Comparison of ENCODE assay signal across 23 mouse cellular contexts in the genomic region with DNA sequence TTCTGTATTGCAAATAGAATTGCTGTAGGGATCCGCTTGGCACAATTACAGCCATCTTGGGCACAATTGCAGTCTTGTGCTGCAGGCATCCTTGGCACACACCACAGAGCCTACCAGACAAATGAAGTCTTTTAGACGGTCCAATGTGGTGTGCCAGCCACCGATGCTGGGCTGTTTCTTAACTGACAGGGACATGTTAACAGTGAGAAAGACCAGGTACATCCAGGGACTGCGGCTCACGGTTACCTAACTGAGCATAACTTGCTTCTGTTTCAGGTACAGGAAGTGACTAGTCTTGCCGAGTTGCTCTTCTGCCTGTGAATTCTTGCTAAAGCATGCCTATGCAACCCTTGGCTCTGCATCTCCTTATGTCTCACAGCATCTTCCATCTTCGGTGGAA. TPM values are rescaled to one million over a fixed set of nuclear protein-coding genes. Genes with fewer than 3 reads are reported as not detected.
DNase-seq lines count a peak whose midpoint lies in the region; ATAC-seq and TF ChIP-seq lines count a peak whose summit lies in the region.
"Had no signal": no experiment of that assay in that cellular context is flagged by ENCODE, and none has a peak within 500 bp of the region (broad histone marks: within the 10 kb centered on the region; RNA-seq: fewer than 3 reads in every experiment).

No protein-coding gene starts in this region.

- H3K4me2 ChIP-seq in heart, embryonic 12.5 days: no peak overlapping the region
- H3K4me2 ChIP-seq: hindbrain, embryonic 13.5 days; intestine, embryonic 15.5 days had no signal

- no peak overlapping the region for H3K4me3 ChIP-seq in layer of hippocampus, adult 2 months
- H3K4me3 ChIP-seq in heart, embryonic 12.5 days: no peak overlapping the region
- H3K4me3 ChIP-seq: embryonic facial prominence, embryonic 10.5 days; forebrain, embryonic 10.5 days; gastrocnemius, adult 2 months; hindbrain, embryonic 13.5 days; intestine, embryonic 15.5 days had no signal

- H3K36me3 ChIP-seq in heart, embryonic 12.5 days: no peaks in the 10 kb centered on the region
- H3K36me3 ChIP-seq: embryonic facial prominence, embryonic 10.5 days; forebrain, embryonic 10.5 days; G1E; hindbrain, embryonic 13.5 days; intestine, embryonic 15.5 days had no signal

- H3K9me3 ChIP-seq in heart, embryonic 12.5 days (replicated peaks): no peaks in the 10 kb centered on the region
- H3K9me3 ChIP-seq: embryonic facial prominence, embryonic 10.5 days; forebrain, embryonic 10.5 days; G1E; hindbrain, embryonic 13.5 days; intestine, embryonic 15.5 days had no signal

- H3K9ac ChIP-seq in heart, embryonic 12.5 days: no peak overlapping the region
- H3K9ac ChIP-seq: hindbrain, embryonic 13.5 days; intestine, embryonic 15.5 days had no signal

- peaks cover 10% of the 10 kb centered on the region; the same call in 1 of the 2 replicates for H3K27me3 ChIP-seq in heart, embryonic 12.5 days (replicated peaks)
- H3K27me3 ChIP-seq: hindbrain, embryonic 13.5 days; intestine, embryonic 15.5 days had no signal

- peaks cover 14% of the 10 kb centered on the region; the same call in 1 of the 2 replicates for H3K4me1 ChIP-seq in heart, embryonic 12.5 days (replicated peaks)
- H3K4me1 ChIP-seq: forebrain, embryonic 10.5 days; hindbrain, embryonic 13.5 days had no signal

- ATAC-seq in heart, embryonic 12.5 days (ENCODE audit: insufficient number of reproducible peaks, low FRiP score): no peak
- ATAC-seq: CD4-positive, CD25-positive, alpha-beta regulatory T cell, adult 4 months; forebrain, embryonic 14.5 days; intestine, embryonic 15.5 days had no signal

- WGBS in heart, embryonic 12.5 days: 77% methylated on average over 7 of the region's 7 CpGs

- H3K27ac ChIP-seq in layer of hippocampus, adult 2 months: peak overlapping the region; percentile 11; the same call in 1 of the 2 replicates
- no peak overlapping the region for H3K27ac ChIP-seq in heart, embryonic 12.5 days (ENCODE audit: poor library complexity, severe bottlenecking)
- H3K27ac ChIP-seq: embryonic facial prominence, embryonic 10.5 days; forebrain, embryonic 10.5 days; gastrocnemius, adult 2 months; hindbrain, embryonic 13.5 days; intestine, embryonic 15.5 days had no signal

- peak; percentile 25 to 41 for DNase-seq in cerebellum, postnatal 10 days
- no peak for DNase-seq in cerebellum, adult 11 months
- no peak for DNase-seq in layer of hippocampus, adult 2 months (ENCODE audit: low spot score in 2 of 2)
- no peak for DNase-seq in layer of hippocampus, adult 9-10 months (ENCODE audit: low spot score)
- DNase-seq in brain, adult 2 months (ENCODE audit: low read depth, low spot score): peak; percentile 71
- DNase-seq in gonadal fat pad, adult 2 months (ENCODE audit: low read depth): peak; percentile 73
- DNase-seq: adrenal gland, adult 8-10 months; B cell, adult 2 months; cerebellum, postnatal 36 days; gastrocnemius, adult 2 months; gastrocnemius, postnatal 25 days; heart, adult 11 months; heart, postnatal 10 days; heart, postnatal 4 days had no signal

- TF ChIP-seq CTCF in layer of hippocampus, adult 2 months (conservative IDR thresholded peaks at IDR 0.05): no peak

RNA-seq across cellular contexts. Expression of a gene that starts 22.5 kb away (rescaled TPM):
- total RNA-seq in layer of hippocampus, adult 2 months (2021): 100 to 1,000 TPM; 133 to 136 TPM
- 85.3 and 94.0 TPM in 2 replicates for polyA plus RNA-seq in gonadal fat pad, adult 2 months (2012; rRNA removed)
- 94.7 and 95.4 TPM in 2 replicates for polyA plus RNA-seq in heart, embryonic 12.5 days (2016; fragmentation: Nextera tagmentation; extraction: Ambion mirVana)

RNA-seq across cellular contexts. Expression of a gene that starts 25.6 kb away (rescaled TPM):
- not detected for total RNA-seq in layer of hippocampus, adult 2 months (2021)
- 0.85 and 1.3 TPM in 2 replicates for polyA plus RNA-seq in gonadal fat pad, adult 2 months (2012; rRNA removed)
- polyA plus RNA-seq in heart, embryonic 12.5 days (2016; fragmentation: Nextera tagmentation; extraction: Ambion mirVana): not detected in 2 replicates
- total RNA-seq: G1E; gastrocnemius, adult 2 months; gastrocnemius, postnatal 25 days had no signal
- polyA plus RNA-seq: embryonic facial prominence, embryonic 10.5 days; forebrain, embryonic 10.5 days; forebrain, embryonic 14.5 days; G1E; heart, embryonic 14.5 days; hindbrain, embryonic 13.5 days had no signal

RNA-seq across cellular contexts. Expression of a gene that starts 49.7 kb away (rescaled TPM):
- total RNA-seq in layer of hippocampus, adult 2 months (2021): not detected
- polyA plus RNA-seq in gonadal fat pad, adult 2 months (2012; rRNA removed): 2.6 and 4.5 TPM in 2 replicates
- not detected in 2 replicates for polyA plus RNA-seq in heart, embryonic 12.5 days (2016; fragmentation: Nextera tagmentation; extraction: Ambion mirVana)
- total RNA-seq: adrenal gland, adult 8-10 months; gastrocnemius, adult 2 months; gastrocnemius, postnatal 25 days; heart, postnatal 10 days; heart, postnatal 4 days had no signal
- polyA plus RNA-seq: CD4-positive, CD25-positive, alpha-beta regulatory T cell, adult 4 months; embryonic facial prominence, embryonic 10.5 days; forebrain, embryonic 10.5 days; forebrain, embryonic 14.5 days; G1E; heart, embryonic 14.5 days; hindbrain, embryonic 13.5 days had no signal

Comparison
In these comparisons a context has a peak if more than half of its experiments do, and no peak if none do; other contexts are left out.
1. DNase-seq: peak in cerebellum, postnatal 10 days (2 of 2), brain, adult 2 months (single experiment) and gonadal fat pad, adult 2 months (single experiment); none in cerebellum, adult 11 months (single experiment), layer of hippocampus, adult 2 months (0 of 2) and layer of hippocampus, adult 9-10 months (single experiment).